Mouse (Mus musculus) neural tube, embryonic 12.5 days (tissue): ENCODE measurements around the gene Arap2. TPM values are rescaled to one million over a fixed set of nuclear protein-coding genes. Genes with fewer than 3 reads are reported as not detected.
"Not testable (repeated sequence)": the region's sequence is repeated elsewhere in the genome, so short reads cannot be mapped to it uniquely, and the experiment has no call there.

Experiments used
- ATAC-seq: fragments of 200-750 bp; cut with Nextera tagmentation; 2 replicates; pipeline ENCODE4 v1.8.0; 2017; ENCODE audit warnings: low read depth, mild to moderate bottlenecking, moderate TSS enrichment, moderate library complexity; ENCODE audit not compliant: low FRiP score
- H3K27ac ChIP-seq: fragments of 300-500 bp; sonication (generic); 2 replicates; pipeline ENCODE4 v1.5.1; 2016
- H3K27me3 ChIP-seq: fragments of 300-500 bp; sonication (generic); replicated peaks from 2 replicates; pipeline ENCODE4 v1.6.1; 2016; ENCODE audit warnings: mild to moderate bottlenecking
- H3K36me3 ChIP-seq: fragments of 300-500 bp; sonication (generic); 2 replicates; pipeline ENCODE4 v1.6.1; 2016; ENCODE audit warnings: mild to moderate bottlenecking
- H3K4me1 ChIP-seq: fragments of 300-500 bp; sonication (generic); 2 replicates; pipeline ENCODE4 v1.6.1; 2016
- H3K4me2 ChIP-seq: fragments of 300-500 bp; sonication (generic); replicated peaks from 2 replicates; pipeline ENCODE4 v1.6.1; 2016; ENCODE audit warnings: mild to moderate bottlenecking
- H3K4me3 ChIP-seq: fragments of 300-500 bp; sonication (generic); 2 replicates; pipeline ENCODE4 v1.5.1; 2016
- H3K9ac ChIP-seq: fragments of 300-500 bp; sonication (generic); 2 replicates; pipeline ENCODE4 v1.6.1; 2016; ENCODE audit warnings: mild to moderate bottlenecking
- H3K9me3 ChIP-seq: fragments of 300-500 bp; sonication (generic); 2 replicates; pipeline ENCODE4 v1.6.1; 2016; ENCODE audit warnings: mild to moderate bottlenecking
- WGBS: fragments of 180-500 bp; shearing (Covaris S2); methylation state at CpG from one replicate; pipeline ENCODE4 v1.1.7; 2016; 5-methylcytosine and 5-hydroxymethylcytosine counted together
- polyA plus RNA-seq: library from polyadenylated mRNA; unstranded; fragments of >200 nt; fragmentation: Nextera tagmentation; extraction: Ambion mirVana; gene quantifications from 2 replicates; pipeline ENCODE4 v1.2.1, GENCODE M21; 2016

The Arap2 gene
- polyA plus RNA-seq, 1 experiment from 2014 or later = 1.1 TPM

DNA sequence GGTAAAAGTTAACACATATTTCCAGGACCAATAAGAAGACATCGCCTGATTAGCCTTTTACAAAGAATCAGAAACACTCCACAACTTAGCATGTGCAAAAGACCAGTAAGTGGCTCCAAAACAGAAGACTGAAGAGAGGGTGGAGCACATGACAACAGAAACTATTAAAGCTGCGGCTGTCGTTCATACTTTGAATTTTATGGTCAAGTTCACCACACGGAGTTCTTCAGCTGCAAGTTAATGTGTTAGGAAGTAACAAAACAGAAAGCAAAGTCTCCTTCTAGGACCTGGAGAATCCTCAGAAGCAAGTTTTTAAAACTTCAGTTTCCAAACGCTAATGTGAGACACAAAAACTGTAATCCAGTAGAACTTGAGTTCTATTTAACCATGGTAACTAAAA is 1.8 kb downstream of the Arap2 start:
- WGBS = 71% methylated on average over 5 of the region's 5 CpGs
- H3K27me3 ChIP-seq = no peaks in the 10 kb centered on the region; the same call in 1 of the 2 replicates
- no peaks in the 10 kb centered on the region for H3K4me1 ChIP-seq
- H3K9me3 ChIP-seq = no peaks in the 10 kb centered on the region
- no peak overlapping the region for H3K4me3 ChIP-seq
- no peak overlapping the region for H3K9ac ChIP-seq
- no peak overlapping the region for H3K27ac ChIP-seq
- no peak for ATAC-seq
- H3K36me3 ChIP-seq = no peaks in the 10 kb centered on the region
- H3K4me2 ChIP-seq = no peak overlapping the region

DNA sequence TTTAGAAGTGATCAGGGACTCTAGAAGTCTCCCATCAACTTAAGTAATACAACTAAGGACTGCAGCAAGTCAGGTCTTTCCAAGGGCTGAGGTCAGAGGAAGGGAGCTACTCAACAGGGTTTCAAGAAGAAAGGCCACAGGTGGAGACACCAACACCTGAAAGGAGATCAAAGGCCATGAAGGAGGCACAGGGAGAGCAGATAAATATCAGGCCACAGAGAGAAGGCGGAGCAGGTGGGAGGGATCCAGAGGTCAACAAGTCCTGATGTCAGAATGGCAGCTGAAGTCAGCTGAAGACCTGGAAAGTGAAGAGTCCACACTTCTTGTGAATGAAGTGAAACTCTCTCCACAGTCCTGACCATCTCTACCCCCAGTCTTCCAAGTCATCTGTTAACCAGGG is 2.9 kb downstream of the Arap2 start:
- WGBS = 83% methylated on average over 1 of the region's 1 CpGs
- H3K4me2 ChIP-seq = no peak overlapping the region

DNA sequence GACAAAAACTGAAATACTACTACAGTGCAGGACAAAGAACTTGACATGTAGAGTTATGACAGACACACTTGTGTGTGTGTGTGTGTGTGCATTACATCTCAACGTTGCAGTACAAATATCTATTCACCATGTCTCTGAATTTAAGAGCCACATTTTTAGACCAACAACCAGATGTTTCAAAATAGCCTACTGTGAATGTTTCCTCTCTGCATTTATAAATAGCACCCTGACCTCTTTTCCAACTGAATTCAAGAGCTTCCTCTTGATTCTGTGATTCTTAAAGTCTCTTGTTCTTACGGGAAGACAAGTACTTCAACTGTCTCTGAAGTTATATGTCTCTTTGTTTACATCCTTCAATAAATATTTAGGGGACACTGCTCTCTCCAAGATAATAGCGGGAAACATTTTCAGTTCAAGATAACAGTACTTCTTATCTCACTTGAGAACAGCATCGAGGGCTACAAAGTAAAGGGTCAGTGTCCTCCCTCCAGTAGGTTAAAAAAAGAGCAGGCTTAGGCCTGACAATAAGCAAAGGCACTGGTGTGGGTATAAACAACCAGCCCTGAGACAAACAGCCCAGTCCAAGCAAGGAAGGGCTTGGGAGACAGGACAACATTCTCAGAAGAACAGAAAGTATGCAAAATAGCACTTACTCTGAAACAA is 3.5 kb downstream of the Arap2 start:
- ATAC-seq = no peak
- WGBS = 73% methylated on average over 4 of the region's 4 CpGs

More for the DNA sequence above, 2.9 kb downstream of the Arap2 start:
- H3K27ac ChIP-seq = no peak overlapping the region
- no peak for ATAC-seq
- H3K4me1 ChIP-seq = no peaks in the 10 kb centered on the region
- no peak overlapping the region for H3K4me3 ChIP-seq
- no peaks in the 10 kb centered on the region; the same call in 1 of the 2 replicates for H3K27me3 ChIP-seq
- H3K36me3 ChIP-seq = no peaks in the 10 kb centered on the region
- no peaks in the 10 kb centered on the region for H3K9me3 ChIP-seq
- no peak overlapping the region for H3K9ac ChIP-seq

DNA sequence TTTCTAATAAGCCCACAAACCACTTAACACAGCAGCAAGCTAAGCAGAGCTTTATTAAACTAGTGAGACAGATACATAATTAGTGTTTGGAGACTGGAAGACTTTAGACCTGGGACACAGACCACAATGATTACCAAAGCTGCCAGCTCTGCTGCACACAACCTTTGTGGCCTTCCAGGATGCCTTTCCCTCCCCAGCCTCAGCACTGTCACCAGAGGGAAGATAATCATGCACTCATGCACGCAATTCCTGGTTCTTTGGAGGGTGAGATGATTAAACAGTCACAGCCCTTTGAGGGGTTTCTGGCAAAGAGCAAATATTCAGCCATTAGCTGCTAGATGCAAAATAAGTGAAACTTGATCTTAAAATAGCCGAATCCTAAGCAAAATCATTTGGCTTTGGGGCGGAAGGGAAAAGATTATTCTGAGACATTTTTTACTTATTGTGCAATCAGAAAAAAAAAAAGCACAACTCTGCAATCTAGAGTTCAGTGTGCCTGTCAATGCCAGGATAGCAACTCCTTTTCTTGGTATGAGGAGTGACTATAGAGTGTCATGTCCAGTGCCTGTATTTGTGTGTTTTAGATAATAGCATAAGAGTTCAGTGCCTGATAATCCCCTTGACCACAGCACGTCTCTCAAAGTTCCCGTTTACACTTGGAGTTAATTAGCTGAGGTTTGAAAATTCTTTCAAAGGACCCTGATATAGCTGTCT is 5.0 kb downstream of the Arap2 start:
- Histone ChIP-seq H3K4me3 (no peak overlapping the region), H3K4me2 (no peak overlapping the region), H3K27me3 (no peaks in the 10 kb centered on the region), H3K36me3 (no peaks in the 10 kb centered on the region), H3K9ac (no peak overlapping the region), H3K27ac (no peak overlapping the region), H3K4me1 (no peaks in the 10 kb centered on the region), H3K9me3 (no peaks in the 10 kb centered on the region)
- WGBS = 74% methylated on average over 5 of the region's 5 CpGs
- ATAC-seq = no peak

More for the DNA sequence above, 3.5 kb downstream of the Arap2 start:
- Histone ChIP-seq H3K9me3 (no peaks in the 10 kb centered on the region), H3K4me2 (no peak overlapping the region), H3K27ac (no peak overlapping the region), H3K36me3 (no peaks in the 10 kb centered on the region), H3K4me3 (no peak overlapping the region), H3K27me3 (no peaks in the 10 kb centered on the region; the same call in 1 of the 2 replicates), H3K4me1 (no peaks in the 10 kb centered on the region), H3K9ac (no peak overlapping the region)

DNA sequence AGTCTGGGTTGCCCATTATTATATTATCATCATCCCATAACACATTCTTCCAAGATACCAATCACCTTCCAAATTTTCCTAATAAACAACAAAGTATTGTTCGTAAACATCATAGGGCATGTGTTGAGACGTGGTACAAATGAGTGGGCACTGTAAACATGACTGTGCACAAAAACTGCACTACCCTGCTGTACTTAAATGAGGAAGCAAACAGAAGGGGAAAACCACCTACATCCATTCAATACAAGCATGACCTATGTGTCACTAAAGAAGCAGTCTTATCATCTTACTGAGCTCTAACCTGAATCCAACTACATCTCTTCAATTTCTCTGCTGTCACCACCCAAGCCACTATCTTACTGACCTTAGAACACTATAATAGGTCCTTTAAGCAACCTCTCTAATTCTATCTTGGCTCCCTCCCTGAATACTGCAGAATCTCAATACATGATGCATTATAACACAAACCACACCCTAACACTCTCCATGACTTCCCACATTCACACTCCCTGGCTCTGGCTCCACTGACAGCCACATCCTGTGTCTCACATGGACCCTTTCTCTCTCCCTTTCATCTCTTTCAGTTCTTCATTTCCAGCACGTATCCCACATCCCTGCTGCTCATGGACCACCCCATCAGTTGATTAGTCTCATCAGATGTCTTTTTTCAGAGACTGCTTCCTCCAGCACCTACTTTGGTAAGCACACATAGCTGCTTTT is 10.0 kb downstream of the Arap2 start:
- 88% methylated on average over 3 of the region's 3 CpGs for WGBS
- H3K27me3 ChIP-seq = no peaks in the 10 kb centered on the region
- H3K9ac ChIP-seq = no peak overlapping the region
- no peaks in the 10 kb centered on the region for H3K4me1 ChIP-seq
- no peak overlapping the region for H3K27ac ChIP-seq
- H3K4me2 ChIP-seq = no peak overlapping the region
- no peaks in the 10 kb centered on the region for H3K36me3 ChIP-seq
- no peaks in the 10 kb centered on the region for H3K9me3 ChIP-seq
- H3K4me3 ChIP-seq = no peak overlapping the region
- no peak for ATAC-seq

DNA sequence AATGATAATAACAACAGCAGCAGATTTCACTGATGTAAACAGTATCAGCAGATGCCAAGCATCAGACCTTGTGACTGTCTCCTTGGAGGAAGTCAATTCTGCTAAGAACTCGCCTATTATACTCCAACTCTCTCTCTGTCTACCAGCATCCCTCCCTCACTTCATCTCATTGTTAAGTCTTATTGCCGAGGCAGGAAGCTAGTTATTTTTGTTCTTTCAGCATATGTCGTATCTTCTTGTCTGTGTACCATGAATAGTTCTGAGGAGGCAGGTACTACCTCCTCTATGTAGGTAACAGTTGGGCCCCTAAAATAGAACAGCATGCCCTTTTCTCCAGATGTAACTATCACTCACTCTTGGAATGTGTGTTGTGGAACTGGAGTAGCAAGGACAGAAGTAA is 13.0 kb downstream of the Arap2 start:
- Histone ChIP-seq H3K27me3 (no peaks in the 10 kb centered on the region), H3K4me2 (no peak overlapping the region), H3K36me3 (no peaks in the 10 kb centered on the region), H3K9me3 (no peaks in the 10 kb centered on the region), H3K4me3 (no peak overlapping the region), H3K4me1 (no peaks in the 10 kb centered on the region), H3K9ac (no peak overlapping the region), H3K27ac (no peak overlapping the region)
- WGBS = 78% methylated on average over 3 of the region's 3 CpGs
- ATAC-seq = no peak

DNA sequence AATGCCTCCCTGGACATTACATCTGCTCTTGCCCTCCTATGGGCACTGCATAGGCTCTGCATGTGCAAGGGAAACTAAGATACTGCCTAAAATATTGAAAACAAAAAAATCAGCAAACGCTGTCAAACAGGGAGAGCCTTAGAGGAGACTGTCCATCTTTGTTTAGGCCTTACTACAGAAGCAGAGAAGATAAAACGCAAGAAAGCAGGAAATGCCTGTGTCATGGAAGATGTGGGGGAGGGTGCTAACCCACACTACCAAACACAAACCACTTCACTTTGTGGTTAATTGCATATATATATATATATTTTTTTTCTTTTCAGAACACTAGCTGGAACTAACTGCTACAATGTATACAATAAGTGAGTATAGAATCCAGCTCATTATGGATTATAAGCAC is 14.3 kb downstream of the Arap2 start:
- 83% methylated on average over 2 of the region's 2 CpGs for WGBS
- Histone ChIP-seq H3K4me2 (no peak overlapping the region), H3K27ac (no peak overlapping the region), H3K9me3 (no peaks in the 10 kb centered on the region), H3K27me3 (no peaks in the 10 kb centered on the region), H3K36me3 (no peaks in the 10 kb centered on the region), H3K4me1 (no peaks in the 10 kb centered on the region), H3K4me3 (no peak overlapping the region), H3K9ac (no peak overlapping the region)
- ATAC-seq = no peak

DNA sequence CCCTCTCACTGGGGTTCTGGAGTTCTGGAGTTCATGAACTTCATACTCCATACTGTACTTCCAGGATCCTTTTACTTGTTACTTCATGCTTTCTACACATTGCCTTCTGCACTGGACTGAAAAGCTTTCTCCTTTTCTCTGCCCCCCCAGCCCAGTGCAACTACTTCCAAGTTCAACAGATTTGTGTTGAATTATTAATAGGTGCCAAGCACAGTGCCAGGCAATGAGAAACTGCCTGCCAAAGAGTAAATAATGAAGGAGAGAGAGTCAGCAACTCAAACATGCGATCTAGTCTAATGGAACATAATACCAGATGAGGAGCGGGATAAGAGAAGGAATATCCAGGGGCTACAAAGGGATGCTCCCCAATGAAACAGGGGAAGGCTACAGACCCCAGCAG is 17.8 kb downstream of the Arap2 start:
- no peak overlapping the region for H3K27ac ChIP-seq
- 88% methylated on average over 2 of the region's 2 CpGs for WGBS
- no peak for ATAC-seq

DNA sequence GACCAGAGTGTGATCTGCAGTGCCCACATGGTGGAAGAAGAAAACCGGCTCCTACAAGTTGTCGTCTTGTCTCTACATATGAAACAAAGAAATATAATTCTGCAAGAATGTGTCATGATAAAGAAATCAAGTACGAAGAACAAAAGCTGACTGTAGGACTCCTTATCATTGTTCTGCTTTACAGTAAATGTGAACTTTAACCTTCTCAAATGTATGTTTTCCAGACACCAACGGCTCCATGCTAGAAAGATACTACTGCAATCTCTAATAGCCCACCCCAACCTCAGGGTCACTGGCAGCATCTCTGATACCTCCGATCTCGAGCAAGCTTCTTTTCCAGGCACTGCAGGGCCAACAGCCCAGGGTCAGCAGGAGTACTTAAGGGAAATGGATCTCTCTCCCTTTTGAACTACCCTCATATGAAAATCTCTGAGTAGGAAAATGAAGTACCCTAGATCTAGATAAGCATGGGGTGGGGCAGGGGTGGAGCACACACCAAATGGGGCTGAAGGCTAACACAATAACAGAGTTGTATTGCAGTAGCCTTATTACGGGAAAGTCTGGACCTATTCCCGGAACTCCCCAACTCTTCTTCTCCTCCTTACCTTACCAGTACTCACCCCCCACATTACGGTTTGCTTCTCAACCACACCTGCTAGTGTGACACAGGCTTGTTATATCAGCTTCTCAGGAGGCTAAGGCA is 22.6 kb downstream of the Arap2 start:
- Histone ChIP-seq H3K9me3 (no peaks in the 10 kb centered on the region), H3K4me3 (no peak overlapping the region), H3K9ac (no peak overlapping the region), H3K27ac (no peak overlapping the region), H3K27me3 (no peaks in the 10 kb centered on the region), H3K36me3 (no peaks in the 10 kb centered on the region), H3K4me1 (no peaks in the 10 kb centered on the region), H3K4me2 (no peak overlapping the region)
- ATAC-seq = no peak
- WGBS = 90% methylated on average over 9 of the region's 9 CpGs

More for the DNA sequence above, 17.8 kb downstream of the Arap2 start:
- no peaks in the 10 kb centered on the region for H3K27me3 ChIP-seq
- H3K4me2 ChIP-seq = no peak overlapping the region
- no peak overlapping the region for H3K4me3 ChIP-seq
- no peaks in the 10 kb centered on the region for H3K9me3 ChIP-seq
- H3K36me3 ChIP-seq = no peaks in the 10 kb centered on the region
- no peaks in the 10 kb centered on the region for H3K4me1 ChIP-seq
- H3K9ac ChIP-seq = no peak overlapping the region

DNA sequence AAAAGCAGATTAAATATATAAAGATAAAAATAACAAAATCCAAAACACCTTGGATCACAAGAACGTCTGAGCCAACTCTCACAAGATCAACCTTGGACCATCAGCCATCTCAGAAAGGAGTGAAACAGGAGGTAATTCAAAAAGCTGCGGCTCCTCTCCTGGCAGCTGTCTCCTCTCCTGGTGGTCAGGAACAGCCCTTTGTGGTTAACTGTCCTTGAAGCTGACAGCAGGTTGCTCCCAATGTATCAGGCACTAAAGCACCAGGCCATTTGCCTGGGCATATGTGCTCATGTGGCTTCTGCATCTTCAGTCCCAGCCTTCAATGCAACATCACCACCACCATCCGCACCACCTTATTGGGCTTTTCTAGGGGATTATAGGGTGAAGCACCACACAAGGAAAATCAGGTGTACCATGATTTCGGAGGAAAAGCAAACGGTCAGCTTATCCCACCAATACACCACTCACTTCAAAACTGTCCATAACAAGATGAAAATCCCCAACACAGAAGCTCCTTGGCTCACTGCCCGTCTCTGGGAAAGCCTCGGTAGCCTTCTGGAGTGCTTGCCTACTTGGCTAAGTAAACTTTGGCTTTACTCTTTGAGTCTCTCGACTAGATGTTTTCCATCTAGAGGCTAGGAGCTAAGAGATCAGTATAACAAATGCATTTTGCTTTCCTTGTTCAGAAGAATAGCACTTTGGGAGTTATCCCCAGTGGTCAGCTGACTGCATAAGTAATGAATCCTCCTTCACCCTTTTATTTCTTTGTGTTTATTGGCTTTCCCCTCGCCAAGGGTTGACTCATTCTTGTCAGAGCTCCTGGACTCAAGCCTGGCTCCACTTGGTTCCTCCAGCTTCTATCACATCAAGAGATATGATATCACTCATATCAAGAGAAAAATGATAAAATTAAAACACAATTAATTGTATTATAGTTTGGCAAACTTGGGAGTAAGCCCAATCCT is 26.2 kb downstream of the Arap2 start:
- Histone ChIP-seq H3K4me1 (no peaks in the 10 kb centered on the region), H3K27ac (no peak overlapping the region), H3K36me3 (no peaks in the 10 kb centered on the region), H3K9me3 (no peaks in the 10 kb centered on the region), H3K4me3 (no peak overlapping the region), H3K9ac (no peak overlapping the region), H3K27me3 (no peaks in the 10 kb centered on the region), H3K4me2 (no peak overlapping the region)
- no peak for ATAC-seq
- WGBS = 83% methylated on average over 9 of the region's 9 CpGs

DNA sequence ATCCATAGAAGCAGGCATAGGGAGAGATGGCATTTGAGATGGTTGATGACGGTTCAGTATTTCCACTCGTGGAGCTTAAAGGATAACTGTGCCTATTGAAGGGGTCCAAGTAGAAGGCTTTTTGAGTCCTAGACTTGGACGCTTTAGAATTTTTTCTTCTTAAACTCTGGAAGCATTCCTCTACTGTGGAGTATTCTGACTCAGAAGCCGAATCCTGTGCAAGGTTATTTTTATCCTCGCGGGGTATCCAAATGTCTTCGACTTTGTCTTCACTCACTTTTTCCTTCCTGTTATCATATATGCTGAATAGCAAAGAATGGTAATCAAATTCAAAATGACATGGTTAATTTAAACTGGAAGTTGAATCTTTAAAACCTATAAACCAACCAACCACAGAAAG is 35.4 kb downstream of the Arap2 start:
- not testable (repeated sequence) for H3K9me3 ChIP-seq, H3K27ac ChIP-seq, H3K4me3 ChIP-seq, H3K9ac ChIP-seq, H3K4me1 ChIP-seq, H3K27me3 ChIP-seq, H3K4me2 ChIP-seq, H3K36me3 ChIP-seq, ATAC-seq
- WGBS = 93% methylated on average over 7 of the region's 7 CpGs
